Mouse (Mus musculus) brain, embryonic 18.5 days (tissue): ENCODE measurements around the gene Cpt1c.

Experiments used
- DNase-seq: peaks from one replicate; pipeline ENCODE4 v3.0.0-alpha.2; 2012; ENCODE audit warnings: low read depth, low spot score

The Cpt1c gene

DNA sequence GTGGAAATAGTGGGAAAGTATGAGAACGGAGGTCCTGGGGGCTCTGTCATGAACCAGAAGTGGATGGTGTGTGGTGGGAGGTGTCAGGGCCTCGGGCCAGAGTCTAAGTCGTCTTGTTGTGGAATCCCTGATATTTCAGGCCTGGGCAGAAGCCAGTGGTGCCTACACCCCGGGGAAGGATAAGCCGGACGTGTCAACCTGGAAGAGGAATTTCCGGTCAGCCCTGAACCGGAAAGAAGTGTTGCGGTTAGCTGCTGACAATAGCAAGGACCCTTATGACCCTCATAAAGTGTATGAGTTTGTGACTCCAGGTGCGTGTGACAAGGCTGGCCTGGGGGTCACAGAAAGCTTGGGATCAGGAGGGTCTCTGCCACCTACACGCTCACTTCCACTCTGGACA lies 25.1 kb upstream of the Cpt1c start:
- no peak for DNase-seq

DNA sequence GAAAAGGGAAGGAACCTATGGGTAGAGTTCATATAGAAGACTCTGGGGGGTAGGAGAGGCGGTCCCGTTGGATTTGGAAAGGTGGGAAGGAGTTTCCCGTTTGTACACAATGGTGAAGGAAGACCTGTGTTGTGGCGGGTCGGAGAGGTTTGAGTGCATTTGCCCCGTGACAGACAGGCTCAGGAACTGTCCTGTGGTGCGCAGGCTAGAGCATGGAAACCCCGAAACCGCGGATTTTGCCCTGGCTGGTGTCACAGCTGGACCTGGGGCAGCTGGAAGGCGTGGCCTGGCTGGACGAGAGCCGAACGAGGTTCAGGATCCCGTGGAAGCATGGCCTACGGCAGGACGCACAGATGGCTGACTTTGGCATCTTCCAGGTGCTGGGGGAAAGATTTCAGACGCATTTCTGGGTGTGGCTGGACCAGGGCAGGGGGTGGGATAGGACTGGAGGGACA lies 23.9 kb upstream of the Cpt1c start, which contains the start of gene Bcl2l12:
Gene Bcl2l12, minus strand, starts transcription at position 212 of the 455 bp plus-strand sequence.
- DNase-seq = no peak

- no peak for DNase-seq
These were observed 23.3 kb upstream of the Cpt1c start for GRCm38 (mm10) chr7:44997940-44998428.

DNA sequence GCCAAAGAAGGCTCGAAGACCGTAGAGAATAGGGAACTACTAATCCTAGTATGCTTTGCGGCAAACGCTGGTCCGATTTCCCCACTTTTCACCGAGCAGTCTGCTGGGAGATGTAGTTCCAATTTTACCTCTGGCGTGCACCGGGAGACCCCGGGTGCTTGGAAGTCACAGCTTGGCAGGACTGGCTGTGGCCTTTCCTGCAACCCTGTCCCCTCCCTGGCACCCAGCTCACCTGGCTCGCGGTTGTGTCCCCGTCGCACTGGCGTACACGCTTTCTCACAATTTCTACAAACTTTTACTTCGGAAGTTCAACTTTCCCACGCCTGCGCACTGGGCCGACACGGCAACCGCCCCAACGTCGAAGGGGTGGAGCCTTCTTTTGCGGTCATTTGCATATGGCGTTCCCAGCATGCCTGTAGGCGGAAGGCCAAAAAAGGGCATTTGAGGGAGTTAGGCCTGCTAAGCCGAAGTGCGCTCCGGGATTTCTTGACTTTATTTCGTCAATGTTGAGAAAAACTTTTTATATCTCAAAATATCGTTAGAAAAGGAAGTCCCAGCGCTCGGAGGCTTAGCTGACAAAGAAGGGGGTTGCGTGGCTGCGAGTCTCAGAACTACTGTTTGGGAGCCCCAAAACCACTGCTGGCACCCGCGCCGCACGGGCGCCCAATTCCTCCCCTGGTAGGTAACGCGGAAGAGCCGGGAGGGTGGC lies 22.7 kb upstream of the Cpt1c start, which contains the start of gene Irf3:
Gene Irf3, plus strand, starts transcription at position 418 of the 709 bp plus-strand sequence.
- DNase-seq = peak; percentile 94

DNA sequence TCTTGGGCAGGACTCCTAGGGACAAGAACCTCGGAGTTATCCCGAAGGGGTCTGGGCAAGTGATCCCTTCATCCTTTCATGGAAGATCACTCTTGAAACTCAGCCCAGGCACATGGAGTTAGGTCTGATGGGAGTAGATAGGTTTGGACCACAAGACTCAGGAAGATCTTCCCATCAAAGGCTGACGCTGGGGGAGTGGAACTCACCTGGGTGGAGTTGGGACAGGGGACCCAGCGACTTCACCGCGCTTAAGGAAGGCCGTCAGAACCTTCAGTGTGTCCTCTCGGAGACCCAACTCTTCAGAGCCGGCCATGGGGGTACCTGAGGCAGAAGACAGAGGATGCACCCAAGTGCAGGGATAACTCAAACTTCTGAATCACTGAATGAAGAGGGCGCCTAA lies 22.0 kb upstream of the Cpt1c start:
- DNase-seq = no peak

DNA sequence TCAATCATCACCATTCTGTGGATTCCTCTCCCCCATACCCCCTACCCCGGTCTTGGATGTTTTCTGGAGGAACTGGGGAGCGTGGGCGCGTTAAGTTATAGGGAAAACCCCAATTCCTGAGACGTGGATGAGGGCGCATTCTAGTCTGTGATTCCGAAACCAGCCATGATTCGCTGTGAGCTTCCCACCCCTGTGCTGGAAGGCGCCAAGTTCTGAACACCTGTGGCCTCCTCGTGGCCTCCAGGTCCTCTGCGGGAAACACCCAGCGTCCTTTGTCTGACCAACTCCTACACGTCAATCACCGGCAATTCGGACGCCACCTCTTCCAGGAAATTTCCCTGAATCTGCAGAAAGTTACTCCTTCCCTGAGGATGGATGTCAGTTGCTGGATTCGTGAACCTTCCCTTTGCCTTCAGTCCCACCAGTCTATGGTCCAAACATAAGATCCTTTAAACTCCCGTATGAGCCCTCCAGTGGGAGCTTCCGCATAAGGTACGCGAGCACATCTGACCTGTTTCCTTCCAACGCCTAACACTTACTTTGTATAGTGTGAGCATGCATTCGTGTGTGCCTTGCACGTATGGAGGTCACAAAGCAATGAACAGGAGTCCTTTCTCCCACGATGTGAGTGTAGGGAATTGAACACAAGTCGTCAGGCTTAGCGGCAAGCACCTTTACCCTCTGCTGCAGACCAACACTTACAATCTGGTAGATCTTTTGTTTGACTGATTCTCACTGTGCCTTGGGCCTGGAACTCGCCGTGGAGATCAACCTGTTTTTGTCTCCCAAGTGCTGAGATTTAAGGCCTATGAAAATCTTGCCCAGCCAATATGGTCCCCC lies 12.4 kb upstream of the Cpt1c start:
- DNase-seq = no peak

GRCm38 (mm10) chr7:44986192-44986878 lies 11.7 kb upstream of the Cpt1c start, which contains the start of gene Prmt1:
Gene Prmt1 (minus strand): TSS chr7:44986568.
- DNase-seq = peak; percentile 100

GRCm38 (mm10) chr7:44985595-44986191 lies 11.0 kb upstream of the Cpt1c start:
- DNase-seq = no peak

- DNase-seq = no peak
These were observed 10.1 kb upstream of the Cpt1c start for GRCm38 (mm10) chr7:44984833-44985164.

DNA sequence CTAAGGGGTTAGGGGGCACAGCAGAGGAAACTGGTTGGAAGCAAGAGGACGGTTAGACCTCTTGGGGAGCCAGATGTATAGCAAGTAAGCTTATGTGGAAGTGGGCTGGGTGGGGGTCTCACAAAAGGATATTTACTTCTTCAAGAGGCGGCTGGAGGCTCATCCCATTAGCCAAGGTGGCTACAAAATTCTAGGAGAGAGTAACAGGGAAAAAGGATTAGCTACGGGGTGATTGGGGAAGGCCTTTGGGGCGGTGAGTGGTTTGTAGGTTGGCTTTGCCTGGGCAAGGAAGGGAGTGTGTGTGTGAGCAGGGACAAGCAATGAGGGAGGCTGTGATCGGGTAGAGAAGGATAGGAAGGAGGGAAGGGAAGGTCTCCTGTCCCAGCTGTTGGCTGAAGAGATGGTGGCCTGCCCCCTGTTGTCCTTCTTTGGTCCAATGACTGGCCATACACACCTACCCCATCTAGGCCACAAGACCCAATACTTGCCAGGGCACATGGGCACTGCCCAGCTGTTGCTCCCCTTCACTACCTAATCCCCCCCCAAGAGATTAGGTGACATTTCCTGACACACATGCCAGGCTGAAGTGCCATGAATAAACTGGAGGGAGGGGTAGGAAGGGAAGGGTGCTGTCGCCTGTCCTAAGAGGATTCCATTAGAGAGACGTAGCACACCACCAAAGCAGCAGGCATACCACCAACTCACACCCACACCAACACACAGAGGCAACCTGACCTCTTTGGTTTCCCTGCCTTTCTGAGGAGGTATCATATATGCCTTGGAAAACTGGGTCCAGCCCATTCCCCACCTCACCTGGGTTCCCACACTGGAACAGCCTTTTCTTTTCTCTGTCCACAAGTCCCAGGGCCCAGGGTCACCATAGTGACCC lies 9.5 kb upstream of the Cpt1c start:
- DNase-seq = no peak

DNA sequence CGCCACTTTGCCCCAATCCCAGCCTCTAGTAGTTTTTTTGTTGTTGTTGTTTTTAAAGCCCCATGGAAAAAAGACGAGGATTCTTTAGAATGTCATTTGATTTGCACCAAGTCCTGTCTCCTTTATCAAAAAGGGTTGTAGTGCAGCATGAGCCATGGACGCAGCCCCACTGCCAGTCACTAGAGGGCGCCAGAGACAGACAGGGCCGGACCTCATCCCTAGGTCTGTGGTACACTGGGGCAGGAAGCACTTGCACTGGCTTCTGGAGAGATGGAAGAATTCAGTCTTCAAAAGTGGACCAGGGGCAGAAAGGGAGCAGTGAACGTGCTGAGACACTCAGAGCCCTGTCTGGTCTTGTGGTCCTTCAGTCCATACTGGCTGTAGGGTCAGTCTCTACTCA lies 8.4 kb upstream of the Cpt1c start:
- DNase-seq = no peak

- no peak for DNase-seq
These were observed 6.9 kb upstream of the Cpt1c start for GRCm38 (mm10) chr7:44981539-44981938.

DNA sequence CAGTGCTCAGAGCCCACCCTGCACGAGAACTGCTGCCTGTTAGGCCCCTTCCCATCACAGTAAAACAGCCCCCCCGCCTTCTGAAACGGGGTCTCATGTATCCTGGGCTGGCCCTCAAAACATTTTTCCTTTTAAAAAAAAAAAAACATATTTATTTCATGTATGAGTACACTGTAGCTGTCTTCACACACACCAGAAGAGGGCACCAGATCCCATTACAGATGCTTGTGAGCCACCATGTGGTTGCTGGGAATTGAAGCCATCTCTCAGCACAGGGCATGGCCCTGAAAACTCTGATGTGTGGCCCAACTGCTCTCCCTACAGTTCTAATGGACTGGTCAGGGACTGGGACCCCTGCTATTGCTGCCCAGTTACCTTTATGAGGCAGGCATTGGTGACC lies 3.6 kb upstream of the Cpt1c start:
- no peak for DNase-seq

- DNase-seq = no peak
These were observed 417 bp upstream of the Cpt1c start for GRCm38 (mm10) chr7:44975117-44975419.

DNA sequence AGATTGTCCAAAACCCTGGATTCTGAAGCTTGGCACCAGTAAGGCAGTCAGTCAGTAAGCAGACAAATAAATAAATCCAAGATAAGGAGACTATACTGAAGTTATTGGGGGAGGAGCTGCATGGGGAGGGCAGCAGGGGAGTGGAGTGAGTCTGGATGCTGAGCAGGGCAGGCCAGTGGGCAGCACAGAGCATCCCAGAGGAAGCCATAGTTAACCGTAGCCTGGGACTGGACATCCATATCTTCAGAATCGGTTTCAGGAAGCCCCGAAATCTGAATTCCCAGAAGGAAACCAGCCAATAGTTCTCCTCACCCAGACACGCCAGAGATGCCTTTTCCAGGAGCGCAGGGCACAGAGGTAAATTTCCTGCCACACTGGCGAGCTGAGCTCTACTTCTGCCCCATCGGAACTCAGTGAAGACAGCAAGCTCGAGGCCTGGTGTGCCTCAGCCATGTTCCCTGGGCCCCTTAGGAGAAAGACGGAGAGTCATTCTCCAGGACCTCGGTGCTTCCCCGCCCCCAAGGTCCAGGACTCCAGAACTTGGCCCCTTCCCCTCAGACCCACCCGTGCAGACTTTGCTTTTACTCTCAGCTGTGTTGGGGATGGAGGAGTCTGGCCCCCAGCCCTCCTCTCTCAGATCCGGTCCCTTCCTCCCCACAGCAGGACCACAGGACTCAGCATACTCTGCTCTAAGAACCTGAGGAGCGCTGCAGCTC lies 1.1 kb downstream of the Cpt1c start:
- DNase-seq = no peak

DNA sequence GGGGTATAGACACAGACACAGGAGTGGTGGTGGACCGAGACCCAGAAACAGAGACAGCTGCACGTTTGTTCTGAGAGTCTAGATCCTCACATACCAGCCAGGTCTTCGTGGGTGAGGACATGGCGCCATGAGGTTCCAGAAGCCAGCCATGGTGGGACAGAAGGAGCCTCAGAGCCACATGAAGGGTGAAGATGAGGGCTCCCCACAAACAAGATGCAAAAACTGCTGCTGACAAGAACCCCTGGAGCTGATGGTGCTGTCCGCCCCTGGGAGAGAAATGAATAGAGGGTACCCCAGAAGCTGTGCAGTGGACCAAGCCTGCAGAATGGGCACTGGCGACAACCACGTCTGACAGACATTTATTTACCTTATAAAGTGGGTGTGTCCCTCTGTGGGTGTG lies 3.5 kb downstream of the Cpt1c start:
- DNase-seq = no peak

DNA sequence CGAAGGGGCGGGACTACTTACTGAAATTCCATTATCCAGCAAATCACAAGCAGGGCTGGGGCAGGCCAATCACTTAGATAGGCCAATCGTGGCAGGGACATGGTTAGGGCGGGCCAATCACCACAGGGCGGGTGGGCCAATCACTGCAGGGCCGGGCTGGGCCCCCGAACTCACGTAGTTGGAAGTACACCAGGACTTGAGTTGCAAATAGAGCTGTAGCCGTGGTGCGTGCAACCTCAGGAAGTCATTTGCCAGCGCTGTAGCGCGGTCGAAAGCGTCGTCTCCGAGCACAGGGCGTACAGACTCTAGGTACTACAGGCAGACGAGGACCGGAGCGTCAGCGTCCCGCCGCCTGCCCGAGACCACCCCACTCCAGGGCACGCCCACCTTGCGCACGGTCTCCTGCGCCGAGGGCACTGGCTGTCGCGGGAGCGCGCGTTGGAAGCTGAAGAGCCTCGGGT lies 4.4 kb downstream of the Cpt1c start:
- DNase-seq = peak; percentile 87

DNA sequence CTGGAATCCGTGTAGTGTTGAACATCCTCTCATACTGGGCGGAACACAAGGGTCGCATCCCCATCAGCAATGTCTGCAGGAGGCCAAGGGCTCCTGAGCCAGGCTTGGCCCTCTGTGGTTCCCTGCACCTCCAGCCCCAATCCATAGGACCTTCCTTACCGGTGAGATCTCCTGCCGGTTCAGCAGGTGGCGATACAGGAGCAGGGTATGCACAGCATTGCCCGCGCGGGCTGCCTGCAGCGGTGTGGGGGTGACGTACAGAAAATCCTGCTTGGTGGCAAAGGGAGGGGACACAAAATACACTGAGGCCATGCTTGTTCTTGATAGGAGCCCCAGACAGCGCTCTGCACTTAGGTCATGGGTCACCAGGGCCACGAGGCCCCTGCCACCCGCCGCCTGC lies 8.0 kb downstream of the Cpt1c start:
- no peak for DNase-seq

DNA sequence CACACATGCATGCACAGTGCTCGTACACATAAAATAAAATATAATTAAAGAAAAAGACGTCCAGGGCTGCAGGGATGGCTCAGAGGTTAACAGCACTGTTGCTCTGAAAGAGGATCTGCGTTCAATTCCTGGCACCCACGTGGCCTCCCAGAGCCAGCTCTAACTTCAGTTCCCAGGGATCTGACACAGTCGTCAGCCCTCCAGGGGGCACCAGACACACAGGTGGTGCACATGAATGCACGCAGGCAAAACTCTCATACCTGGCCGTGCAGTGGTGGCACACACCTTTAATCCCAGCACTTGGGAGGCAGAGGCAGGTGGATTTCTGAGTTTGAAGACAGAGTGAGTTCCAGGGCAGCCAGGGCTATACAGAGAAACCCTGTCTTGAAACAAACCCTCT lies 8.7 kb downstream of the Cpt1c start:
- DNase-seq = no peak

DNA sequence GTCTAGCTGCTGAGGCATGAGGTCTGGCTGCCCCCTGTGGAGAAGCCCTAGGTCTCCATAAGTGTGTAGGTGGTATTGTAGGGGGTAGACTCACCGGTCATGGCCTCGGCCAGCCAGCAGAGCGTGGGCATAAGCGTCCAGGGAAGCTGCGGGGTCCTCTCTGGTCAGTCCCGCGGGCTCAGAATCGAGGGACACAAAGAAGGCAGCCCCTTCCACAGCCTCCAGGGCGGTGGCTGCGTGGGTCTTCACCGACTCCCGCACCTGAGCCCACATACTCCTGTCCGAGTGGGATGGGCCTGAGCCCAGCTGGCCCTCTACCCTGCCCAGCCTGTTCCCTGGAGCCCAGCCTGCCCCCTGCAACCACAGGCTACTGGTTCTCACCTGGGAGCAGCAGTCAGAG lies 9.7 kb downstream of the Cpt1c start:
- no peak for DNase-seq
